Mouse (Mus musculus) neural tube, embryonic 15.5 days (tissue): ENCODE measurements at regions not wholly inside any gene's neighbourhood (a gene's known extent, or its start where the extent isn't known, plus 50 kb on each side); places are given as distances from the start of the nearest gene placed in this dataset.

ENCODE experiments used
- ATAC-seq: fragments of 200-750 bp; cut with Nextera tagmentation; 2 replicates; pipeline ENCODE4 v1.8.0; 2017; ENCODE audit warnings: mild to moderate bottlenecking, moderate TSS enrichment, moderate library complexity; ENCODE audit not compliant: low FRiP score
- H3K27ac ChIP-seq: fragments of 300-500 bp; sonication (generic); replicated peaks from 2 replicates; pipeline ENCODE4 v1.5.1; 2015; ENCODE audit warnings: mild to moderate bottlenecking, inconsistent platforms
- H3K27me3 ChIP-seq: fragments of 300-500 bp; sonication (generic); replicated peaks from 2 replicates; pipeline ENCODE4 v1.6.1; 2015; ENCODE audit warnings: inconsistent platforms
- H3K36me3 ChIP-seq: fragments of 300-500 bp; sonication (generic); 2 replicates; pipeline ENCODE4 v1.6.1; 2015; ENCODE audit warnings: inconsistent platforms
- H3K4me1 ChIP-seq: fragments of 300-500 bp; sonication (generic); 2 replicates; pipeline ENCODE4 v1.6.1; 2015; ENCODE audit warnings: inconsistent platforms
- H3K4me2 ChIP-seq: fragments of 300-500 bp; sonication (generic); 2 replicates; pipeline ENCODE4 v1.6.1; 2015; ENCODE audit warnings: inconsistent platforms, mild to moderate bottlenecking, moderate library complexity
- H3K4me3 ChIP-seq: fragments of 300-500 bp; sonication (generic); replicated peaks from 2 replicates; pipeline ENCODE4 v1.5.1; 2015; ENCODE audit warnings: mild to moderate bottlenecking, inconsistent platforms
- H3K9ac ChIP-seq: fragments of 300-500 bp; sonication (generic); replicated peaks from 2 replicates; pipeline ENCODE4 v1.6.1; 2015; ENCODE audit warnings: mild to moderate bottlenecking, inconsistent platforms
- H3K9me3 ChIP-seq: fragments of 300-500 bp; sonication (generic); replicated peaks from 2 replicates; pipeline ENCODE4 v1.6.1; 2016; ENCODE audit warnings: inconsistent platforms
- WGBS: fragments of 180-500 bp; shearing (Covaris S2); methylation state at CpG from one replicate; pipeline ENCODE4 v1.1.7; 2015; ENCODE audit warnings: mixed read lengths; 5-methylcytosine and 5-hydroxymethylcytosine counted together

DNA sequence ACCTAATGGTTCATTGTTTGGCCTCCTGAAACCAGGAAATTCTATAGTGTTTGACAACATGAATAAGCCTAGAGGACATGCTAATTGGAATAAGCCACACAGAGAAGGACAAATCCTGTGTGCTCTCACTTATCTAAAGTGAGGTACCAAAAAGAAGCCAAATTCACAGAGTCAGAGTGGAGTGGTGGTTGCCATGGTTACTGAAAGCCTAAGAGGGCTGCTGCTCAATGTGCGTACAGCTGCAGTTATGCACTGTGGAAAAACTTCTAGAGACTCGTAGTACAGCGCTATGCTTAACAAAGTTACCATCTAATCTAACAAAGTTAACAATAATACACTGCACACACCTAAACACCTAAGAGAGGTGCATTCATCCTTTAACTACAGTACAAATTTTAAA is 171.4 kb upstream of the Ntm start:
- H3K9me3 ChIP-seq = no peaks in the 10 kb centered on the region
- WGBS = 44% methylated on average over 3 of the region's 3 CpGs
- no peaks in the 10 kb centered on the region for H3K36me3 ChIP-seq
- H3K27ac ChIP-seq = no peak overlapping the region
- peak; percentile 66; the same call in 1 of the 2 replicates for ATAC-seq
- no peak overlapping the region for H3K9ac ChIP-seq
- peaks cover 22% of the 10 kb centered on the region for H3K4me1 ChIP-seq
- no peak overlapping the region for H3K4me2 ChIP-seq
- H3K27me3 ChIP-seq = 0 out of 2 replicates have a peak, but pooled peaks cover 7% of the 10 kb centered on the region
- H3K4me3 ChIP-seq = no peak overlapping the region

DNA sequence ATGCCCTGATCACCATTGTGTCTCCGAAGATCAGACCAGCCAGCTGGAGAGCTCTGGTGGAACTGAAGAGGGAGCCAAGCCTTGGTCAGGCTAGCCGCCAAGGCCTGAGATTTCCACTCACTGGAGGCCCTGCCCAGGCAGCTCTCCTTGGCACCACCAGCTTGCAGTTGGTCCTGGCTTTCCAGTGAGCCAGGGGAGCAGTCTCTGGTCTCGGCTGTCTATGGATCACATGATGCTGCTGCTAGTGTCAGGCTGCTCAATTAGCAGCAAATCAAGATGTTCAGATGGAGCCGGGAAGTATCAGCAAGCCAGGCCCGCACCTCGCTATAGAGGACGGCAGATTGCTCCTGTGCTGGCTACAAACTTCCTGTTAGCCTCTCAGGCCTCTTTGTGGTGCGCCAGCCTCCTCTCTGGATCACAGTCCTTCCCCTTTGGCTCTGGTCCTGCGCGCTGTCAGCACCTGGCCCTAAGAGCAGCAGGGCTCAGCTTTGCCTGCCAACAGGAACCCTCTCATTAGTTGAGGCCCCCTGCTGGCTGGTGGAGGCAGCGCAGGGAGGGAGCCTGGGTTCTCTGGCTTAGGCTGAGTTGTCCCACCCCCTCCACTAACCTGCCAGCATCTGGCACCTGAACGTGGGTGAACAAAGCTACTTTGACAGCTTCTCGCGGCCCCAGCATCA is 174.8 kb upstream of the Ntm start:
- ATAC-seq = peak; percentile 53
- WGBS = 31% methylated on average over 14 of the region's 14 CpGs
- Histone ChIP-seq H3K4me2 (no peak overlapping the region; the same call in 1 of the 2 replicates), H3K36me3 (no peaks in the 10 kb centered on the region), H3K27ac (peak overlapping the region; percentile 54), H3K9ac (no peak overlapping the region; the same call in 1 of the 2 replicates), H3K4me1 (peaks cover 30% of the 10 kb centered on the region), H3K9me3 (no peaks in the 10 kb centered on the region), H3K4me3 (no peak overlapping the region), H3K27me3 (0 out of 2 replicates have a peak, but pooled peaks cover 7% of the 10 kb centered on the region)

DNA sequence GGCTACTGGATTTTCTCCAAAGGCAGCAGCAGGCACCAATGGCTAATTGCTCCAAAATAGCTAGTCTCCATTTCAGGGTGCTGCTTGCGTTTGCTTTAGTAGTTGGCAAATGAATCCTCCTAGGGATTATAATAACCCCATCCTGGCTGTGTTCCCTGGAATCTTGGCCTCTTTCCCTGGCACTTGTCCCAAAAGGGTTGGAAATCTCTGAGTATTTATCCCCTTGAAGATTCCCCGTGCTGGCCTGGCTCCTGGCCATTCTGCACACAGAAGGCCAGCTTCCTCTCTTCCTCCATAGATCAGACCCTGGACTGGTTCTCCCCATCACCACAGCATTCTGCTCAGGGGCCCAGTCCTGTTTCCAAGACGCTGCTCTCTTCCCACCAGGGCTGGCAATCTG is 177.2 kb upstream of the Ntm start:
- ATAC-seq = peak; percentile 56; the same call in 1 of the 2 replicates
- no peak overlapping the region for H3K4me3 ChIP-seq
- H3K4me1 ChIP-seq = peaks cover 19% of the 10 kb centered on the region
- H3K4me2 ChIP-seq = no peak overlapping the region
- H3K9me3 ChIP-seq = no peaks in the 10 kb centered on the region
- H3K27me3 ChIP-seq = 0 out of 2 replicates have a peak, but pooled peaks cover 5% of the 10 kb centered on the region
- WGBS = 37% methylated on average over 3 of the region's 3 CpGs
- H3K27ac ChIP-seq = no peak overlapping the region; the same call in 1 of the 2 replicates
- H3K36me3 ChIP-seq = no peaks in the 10 kb centered on the region
- no peak overlapping the region for H3K9ac ChIP-seq

DNA sequence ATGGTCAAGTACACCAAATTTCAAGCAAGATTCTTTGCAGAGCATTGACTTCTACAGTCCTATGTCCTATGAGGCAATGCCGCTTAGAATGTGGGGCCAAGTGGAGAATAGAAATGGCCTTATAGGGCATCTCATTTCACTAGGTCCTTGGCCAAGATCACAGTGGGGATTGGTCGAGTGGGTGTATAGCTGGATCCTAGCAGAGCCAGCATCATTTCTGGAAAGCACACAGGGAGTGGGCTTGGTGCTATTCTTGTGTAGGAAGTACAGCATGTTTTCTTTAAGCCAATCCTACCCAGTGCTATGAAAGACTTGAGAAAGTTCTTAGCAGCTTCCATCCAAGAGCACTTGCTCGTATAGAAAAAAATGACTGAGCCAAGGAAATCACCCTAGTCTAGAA is 178.2 kb upstream of the Ntm start:
- Histone ChIP-seq H3K9ac (no peak overlapping the region), H3K27me3 (no peaks in the 10 kb centered on the region), H3K36me3 (no peaks in the 10 kb centered on the region), H3K27ac (no peak overlapping the region), H3K4me3 (no peak overlapping the region), H3K4me2 (no peak overlapping the region), H3K4me1 (peaks cover 19% of the 10 kb centered on the region), H3K9me3 (no peaks in the 10 kb centered on the region)
- ATAC-seq = no peak
- 80% methylated on average over 3 of the region's 3 CpGs for WGBS

DNA sequence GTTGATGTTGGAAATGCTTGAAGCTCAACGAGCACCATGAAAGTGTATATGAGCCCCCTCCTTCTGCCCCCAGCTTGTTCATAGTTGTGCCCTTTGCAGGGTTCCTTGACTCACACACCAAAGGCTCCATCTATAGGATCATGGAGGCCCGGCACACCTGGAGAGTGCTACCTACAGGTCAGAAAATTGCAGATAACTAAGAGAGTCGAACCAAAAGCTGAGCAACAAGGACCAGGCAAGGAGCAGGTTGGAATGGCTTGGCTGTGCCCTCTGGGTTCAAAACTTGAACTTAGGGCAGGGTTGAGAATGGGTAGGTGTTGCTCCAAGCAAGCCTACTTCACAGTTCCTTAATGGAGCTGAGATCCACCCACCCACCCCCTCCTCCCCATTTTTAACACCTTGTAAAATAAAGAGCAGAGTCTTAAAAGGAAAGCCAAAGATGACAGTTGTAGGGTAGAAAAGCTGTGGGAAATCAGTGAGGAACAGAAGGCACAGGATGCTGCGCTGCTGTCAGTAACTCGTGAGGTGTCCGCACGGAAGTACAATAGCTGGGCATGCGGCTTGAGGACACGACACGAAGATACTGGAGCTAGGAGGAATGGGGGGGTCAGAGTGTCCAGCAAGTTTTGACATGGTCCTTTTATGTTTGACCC is 180.0 kb upstream of the Ntm start:
- 96% methylated on average over 10 of the region's 10 CpGs for WGBS
- H3K9ac ChIP-seq = no peak overlapping the region
- no peak overlapping the region for H3K4me2 ChIP-seq
- peaks cover 10% of the 10 kb centered on the region for H3K4me1 ChIP-seq
- ATAC-seq = no peak
- no peak overlapping the region for H3K27ac ChIP-seq
- no peaks in the 10 kb centered on the region for H3K9me3 ChIP-seq
- no peaks in the 10 kb centered on the region for H3K27me3 ChIP-seq
- no peaks in the 10 kb centered on the region for H3K36me3 ChIP-seq
- no peak overlapping the region for H3K4me3 ChIP-seq

DNA sequence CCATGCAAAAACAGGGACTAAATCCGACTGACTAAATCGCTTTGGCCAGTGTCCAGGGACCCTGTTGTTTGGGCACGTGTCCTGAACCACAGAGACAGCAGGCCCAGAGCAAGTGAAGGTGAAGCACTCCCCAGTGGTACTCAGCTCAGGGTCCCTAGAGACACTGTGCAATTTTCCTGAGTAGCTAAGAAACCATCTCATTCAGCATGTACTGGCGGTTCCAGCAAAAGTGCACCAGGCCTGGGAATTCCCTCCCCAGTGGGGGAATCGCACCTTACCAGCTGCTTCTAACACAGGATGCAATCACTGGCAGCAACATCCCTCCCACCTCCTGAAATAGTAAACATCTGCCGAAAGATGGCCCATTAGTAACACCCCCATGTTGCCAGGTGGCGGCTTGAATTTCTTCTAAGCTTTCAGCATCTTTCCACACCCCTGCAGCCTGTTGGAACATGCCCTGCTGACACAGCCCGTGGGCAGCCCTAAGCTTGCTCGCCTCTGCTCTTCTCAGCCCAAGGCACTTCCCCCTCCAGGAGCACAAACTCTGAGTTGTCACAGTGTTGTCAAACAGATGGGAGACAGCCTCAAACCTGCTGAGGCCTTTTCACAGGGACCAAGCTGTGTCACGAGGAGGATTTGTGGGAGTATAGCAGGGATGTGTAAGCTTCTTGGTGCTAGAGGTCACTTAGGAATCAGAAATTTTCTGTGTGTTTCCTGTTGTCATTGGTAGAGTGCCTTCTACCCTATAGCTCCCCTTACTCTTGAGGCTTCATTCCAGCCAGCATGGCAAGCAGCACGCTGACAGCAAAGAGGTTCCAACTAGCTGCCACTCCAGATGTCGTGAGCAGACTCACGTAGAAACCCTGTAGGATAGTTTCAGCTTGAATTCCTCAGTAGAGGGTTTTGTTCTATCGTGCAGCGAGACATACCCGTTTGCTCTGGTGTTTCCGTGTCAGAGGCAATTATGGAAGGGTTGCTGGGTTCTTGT is 186.8 kb upstream of the Ntm start:
- H3K36me3 ChIP-seq = no peaks in the 10 kb centered on the region
- peaks cover 11% of the 10 kb centered on the region for H3K4me1 ChIP-seq
- WGBS = 45% methylated on average over 17 of the region's 17 CpGs
- peak; percentile 53; the same call in 1 of the 2 replicates for ATAC-seq
- H3K9me3 ChIP-seq = no peaks in the 10 kb centered on the region
- H3K4me3 ChIP-seq = no peak overlapping the region
- no peak overlapping the region for H3K4me2 ChIP-seq
- no peaks in the 10 kb centered on the region for H3K27me3 ChIP-seq
- H3K27ac ChIP-seq = no peak overlapping the region
- H3K9ac ChIP-seq = no peak overlapping the region

DNA sequence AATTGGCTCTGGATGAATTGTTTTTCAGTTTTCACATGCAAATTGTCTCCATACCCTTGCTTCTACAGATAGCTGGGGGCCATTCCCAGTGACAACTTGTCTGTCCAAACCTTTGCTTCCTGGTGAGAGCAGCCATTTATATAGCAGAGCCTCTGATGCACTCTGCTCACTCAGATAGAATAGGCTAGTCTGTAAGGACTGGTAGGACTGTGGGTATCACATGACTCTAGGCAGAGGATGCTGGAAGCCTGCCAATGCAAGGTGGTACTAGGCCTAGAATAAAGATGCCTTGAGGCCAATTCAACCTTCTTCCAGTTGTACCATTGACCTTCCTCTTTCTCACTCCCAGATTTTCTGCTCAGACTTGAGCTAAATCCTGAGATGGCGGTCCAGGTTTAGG is 188.2 kb upstream of the Ntm start:
- H3K9me3 ChIP-seq = no peaks in the 10 kb centered on the region
- H3K27ac ChIP-seq = no peak overlapping the region
- H3K36me3 ChIP-seq = no peaks in the 10 kb centered on the region
- H3K9ac ChIP-seq = no peak overlapping the region
- no peaks in the 10 kb centered on the region for H3K27me3 ChIP-seq
- WGBS = 100% methylated on average over 1 of the region's 1 CpGs
- no peak overlapping the region for H3K4me2 ChIP-seq
- no peak for ATAC-seq
- peaks cover 11% of the 10 kb centered on the region for H3K4me1 ChIP-seq
- H3K4me3 ChIP-seq = no peak overlapping the region

DNA sequence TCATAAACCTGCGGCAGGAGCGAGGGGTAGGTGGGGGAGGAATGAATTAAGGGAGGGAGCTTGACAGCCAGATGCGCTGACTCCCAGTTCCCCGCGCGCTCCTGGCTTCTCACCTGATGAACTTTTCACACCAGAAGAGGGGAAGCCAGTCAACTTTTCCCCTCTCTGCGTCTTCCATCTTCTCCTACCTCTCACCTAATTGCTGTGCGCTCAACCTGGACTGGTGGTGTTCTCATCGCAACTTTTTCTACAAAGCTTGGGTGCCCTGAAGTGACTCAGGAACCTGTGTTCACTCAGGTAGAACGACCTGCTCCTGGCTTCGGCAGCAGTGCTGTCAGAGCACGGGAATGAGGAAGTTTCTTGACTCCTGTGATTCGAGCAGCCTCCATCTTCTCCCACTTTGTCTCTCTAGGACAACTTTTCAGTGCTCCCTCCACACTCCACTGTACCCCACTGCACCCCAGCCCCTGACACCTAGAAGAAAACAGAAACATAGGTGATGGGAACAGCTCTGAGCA is 203.4 kb upstream of the Ntm start:
- Histone ChIP-seq H3K4me1 (peaks cover 13% of the 10 kb centered on the region), H3K9ac (no peak overlapping the region), H3K4me2 (no peak overlapping the region), H3K27ac (no peak overlapping the region), H3K9me3 (no peaks in the 10 kb centered on the region), H3K36me3 (no peaks in the 10 kb centered on the region), H3K27me3 (no peaks in the 10 kb centered on the region), H3K4me3 (no peak overlapping the region)
- ATAC-seq = no peak
- 88% methylated on average over 13 of the region's 13 CpGs for WGBS

DNA sequence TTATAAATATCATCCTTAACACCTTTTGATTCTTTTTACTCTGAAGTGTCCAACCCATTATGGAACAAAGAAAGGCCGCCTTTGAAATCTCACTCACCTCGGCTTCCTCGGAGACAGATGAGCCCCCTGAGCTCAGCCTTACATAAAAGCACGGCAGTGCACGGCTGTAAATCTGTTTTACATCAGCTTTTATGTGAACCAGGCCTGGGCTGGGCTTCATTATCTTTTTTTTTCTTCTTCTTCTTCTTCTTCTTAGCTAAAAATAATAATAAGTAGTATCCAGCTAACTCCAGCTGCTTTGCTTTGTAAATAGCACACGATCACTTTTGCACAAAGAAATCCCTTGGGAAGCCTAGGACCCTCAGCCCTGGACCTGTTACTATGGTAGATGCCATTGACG is 204.3 kb upstream of the Ntm start:
- H3K27ac ChIP-seq = peak overlapping the region; percentile 56
- no peak overlapping the region for H3K4me2 ChIP-seq
- H3K9me3 ChIP-seq = no peaks in the 10 kb centered on the region
- WGBS = 4% methylated on average over 7 of the region's 7 CpGs
- no peak overlapping the region for H3K9ac ChIP-seq
- H3K36me3 ChIP-seq = no peaks in the 10 kb centered on the region
- H3K27me3 ChIP-seq = no peaks in the 10 kb centered on the region
- no peak for ATAC-seq
- H3K4me3 ChIP-seq = no peak overlapping the region
- H3K4me1 ChIP-seq = peaks cover 13% of the 10 kb centered on the region

DNA sequence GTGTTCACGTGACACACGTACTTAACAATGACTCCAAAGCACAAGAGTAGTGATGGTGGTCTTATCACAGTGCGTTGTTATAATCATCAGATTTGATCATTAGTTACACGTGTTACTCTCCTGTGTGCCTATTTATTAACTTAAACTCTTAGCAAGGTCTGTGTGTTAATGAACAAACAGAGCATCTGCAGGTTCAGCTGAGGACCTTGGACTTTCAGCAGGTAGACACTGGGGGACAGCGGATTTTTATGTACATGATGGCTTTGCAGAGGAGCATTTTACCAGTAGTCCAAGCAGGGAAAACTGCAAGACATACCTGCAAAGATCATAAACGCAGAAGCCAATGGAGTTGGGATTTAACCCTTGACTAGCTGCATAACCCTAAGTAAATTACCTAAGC is 211.7 kb upstream of the Ntm start:
- Histone ChIP-seq H3K27ac (no peak overlapping the region), H3K4me1 (peaks cover 9% of the 10 kb centered on the region), H3K27me3 (no peaks in the 10 kb centered on the region), H3K4me2 (no peak overlapping the region), H3K4me3 (no peak overlapping the region), H3K9ac (no peak overlapping the region), H3K9me3 (no peaks in the 10 kb centered on the region), H3K36me3 (no peaks in the 10 kb centered on the region)
- WGBS = 87% methylated on average over 6 of the region's 6 CpGs
- no peak for ATAC-seq

DNA sequence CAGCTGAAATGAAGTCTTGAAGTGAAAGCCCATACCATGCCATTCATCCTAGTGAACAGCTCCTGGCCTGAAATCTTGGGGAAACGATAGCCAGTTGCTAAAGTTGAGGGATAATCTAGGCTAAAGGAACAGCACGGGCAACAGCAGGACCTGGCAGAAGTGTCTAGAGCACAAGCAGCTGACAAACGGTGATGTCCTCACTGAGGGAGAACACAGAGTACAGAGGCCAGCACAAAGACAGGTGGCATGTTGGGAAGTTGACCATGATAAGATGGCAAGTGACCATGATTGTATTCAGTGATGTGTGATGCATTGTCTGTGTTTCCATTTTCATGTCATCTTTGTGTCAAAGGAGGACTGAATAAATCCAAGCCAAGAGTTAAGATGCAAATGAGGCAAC is 212.4 kb upstream of the Ntm start:
- WGBS = 85% methylated on average over 3 of the region's 3 CpGs
- no peak overlapping the region for H3K9ac ChIP-seq
- H3K27ac ChIP-seq = no peak overlapping the region
- ATAC-seq = no peak
- no peaks in the 10 kb centered on the region for H3K27me3 ChIP-seq
- H3K4me3 ChIP-seq = no peak overlapping the region
- peaks cover 9% of the 10 kb centered on the region for H3K4me1 ChIP-seq
- no peaks in the 10 kb centered on the region for H3K36me3 ChIP-seq
- H3K9me3 ChIP-seq = no peaks in the 10 kb centered on the region
- H3K4me2 ChIP-seq = no peak overlapping the region
